Mouse (Mus musculus) limb, embryonic 11.5 days (tissue): Measurements from ENCODE around the gene Iqschfp. TPM values are rescaled to one million over a fixed set of nuclear protein-coding genes. Genes with fewer than 3 reads are reported as not detected.

Experiments used
- ATAC-seq: fragments of 200-750 bp; cut with Nextera tagmentation; 2 replicates; pipeline ENCODE4 v1.8.0; 2017; ENCODE audit warnings: low read depth; ENCODE audit not compliant: insufficient number of reproducible peaks, low FRiP score, low TSS enrichment
- DNase-seq: peaks from one replicate; pipeline ENCODE4 v3.0.0-alpha.2; 2015; ENCODE audit warnings: low spot score
- H3K27ac ChIP-seq: fragments of 300-500 bp; sonication (generic); replicated peaks from 2 replicates; pipeline ENCODE4 v1.5.1; 2014; ENCODE audit warnings: low read depth, mild to moderate bottlenecking, low read length
- H3K27me3 ChIP-seq: fragments of 300-500 bp; sonication (generic); 2 replicates; pipeline ENCODE4 v1.6.1; 2014; ENCODE audit warnings: mild to moderate bottlenecking, low read length, mixed read lengths; ENCODE audit not compliant: control insufficient read depth, insufficient read depth
- H3K36me3 ChIP-seq: fragments of 300-500 bp; sonication (generic); 2 replicates; pipeline ENCODE4 v1.6.1; 2014; ENCODE audit warnings: mild to moderate bottlenecking, low read length, moderate library complexity, mixed read lengths; ENCODE audit not compliant: control insufficient read depth, insufficient read depth
- H3K4me1 ChIP-seq: fragments of 300-500 bp; sonication (generic); 2 replicates; pipeline ENCODE4 v1.6.1; 2014; ENCODE audit warnings: low read length, mixed read lengths; ENCODE audit not compliant: control insufficient read depth, insufficient read depth
- H3K4me2 ChIP-seq: fragments of 300-500 bp; sonication (generic); 2 replicates; pipeline ENCODE4 v1.6.1; 2014; ENCODE audit warnings: low read depth, mild to moderate bottlenecking, moderate library complexity; ENCODE audit not compliant: severe bottlenecking
- H3K4me3 ChIP-seq: fragments of 300-500 bp; sonication (generic); 2 replicates; pipeline ENCODE4 v1.5.1; 2014; ENCODE audit warnings: low read depth, low read length
- H3K9ac ChIP-seq: fragments of 300-500 bp; sonication (generic); 2 replicates; pipeline ENCODE4 v1.6.1; 2014; ENCODE audit warnings: mild to moderate bottlenecking, low read length
- H3K9me3 ChIP-seq: fragments of 300-500 bp; sonication (generic); 2 replicates; pipeline ENCODE4 v1.6.1; 2016; ENCODE audit warnings: low read length; ENCODE audit not compliant: control insufficient read depth
- WGBS: fragments of 180-500 bp; shearing (Covaris S2); extraction: QIAGEN DNeasy Blood & Tissue Kit; methylation state at CpG from one replicate; pipeline ENCODE4 v1.1.7; 2014; 5-methylcytosine and 5-hydroxymethylcytosine counted together
- polyA plus RNA-seq: library from polyadenylated mRNA; unstranded; fragments of >200 nt; fragmentation: Nextera tagmentation; extraction: Ambion mirVana; gene quantifications from 2 replicates; pipeline ENCODE4 v1.2.1, GENCODE M21; 2014

The Iqschfp gene
- polyA plus RNA-seq, 1 experiment from 2014 or later, result 0.56 TPM

- no peak for DNase-seq
- no peaks in the 10 kb centered on the region for H3K36me3 ChIP-seq
- H3K4me1 ChIP-seq, result no peaks in the 10 kb centered on the region
- WGBS, result 78% methylated on average over 5 of the region's 5 CpGs
- no peak overlapping the region for H3K9ac ChIP-seq
- no peaks in the 10 kb centered on the region for H3K27me3 ChIP-seq
- no peak overlapping the region for H3K4me3 ChIP-seq
- H3K4me2 ChIP-seq, result no peak overlapping the region
- H3K9me3 ChIP-seq, result no peaks in the 10 kb centered on the region
- H3K27ac ChIP-seq, result no peak overlapping the region
- no peak for ATAC-seq
Observed at GRCm38 (mm10) chr3:68121338-68121737, 229.3 kb downstream of the Iqschfp start.

- ATAC-seq (no peak), DNase-seq (no peak)
- Histone ChIP-seq H3K4me1 (no peaks in the 10 kb centered on the region), H3K27me3 (no peaks in the 10 kb centered on the region), H3K4me2 (no peak overlapping the region), H3K9ac (no peak overlapping the region), H3K9me3 (no peaks in the 10 kb centered on the region), H3K4me3 (no peak overlapping the region), H3K27ac (no peak overlapping the region), H3K36me3 (no peaks in the 10 kb centered on the region)
- WGBS, result 76% methylated on average over 6 of the region's 6 CpGs
Observed at GRCm38 (mm10) chr3:68126284-68126856, 234.3 kb downstream of the Iqschfp start.

GRCm38 (mm10) chr3:68130386-68130785 lies 238.4 kb downstream of the Iqschfp start:
- DNase-seq (no peak), ATAC-seq (no peak)
- Histone ChIP-seq H3K9me3 (no peaks in the 10 kb centered on the region), H3K36me3 (no peaks in the 10 kb centered on the region), H3K27me3 (no peaks in the 10 kb centered on the region), H3K4me2 (no peak overlapping the region), H3K27ac (no peak overlapping the region), H3K4me3 (no peak overlapping the region), H3K9ac (no peak overlapping the region), H3K4me1 (no peaks in the 10 kb centered on the region)
- WGBS, result 81% methylated on average over 1 of the region's 1 CpGs

- Histone ChIP-seq H3K9ac (no peak overlapping the region), H3K4me2 (no peak overlapping the region), H3K27ac (no peak overlapping the region), H3K4me3 (no peak overlapping the region), H3K9me3 (no peaks in the 10 kb centered on the region), H3K36me3 (no peaks in the 10 kb centered on the region), H3K4me1 (no peaks in the 10 kb centered on the region), H3K27me3 (no peaks in the 10 kb centered on the region)
- ATAC-seq (no peak), DNase-seq (no peak)
- 56% methylated on average over 5 of the region's 5 CpGs for WGBS
Observed at GRCm38 (mm10) chr3:68138833-68139627, 247.0 kb downstream of the Iqschfp start.

- DNase-seq, result no peak
- WGBS, result 87% methylated on average over 8 of the region's 8 CpGs
- Histone ChIP-seq H3K4me2 (no peak overlapping the region), H3K9ac (no peak overlapping the region), H3K4me1 (no peaks in the 10 kb centered on the region), H3K27ac (no peak overlapping the region), H3K9me3 (no peaks in the 10 kb centered on the region), H3K27me3 (0 out of 2 replicates have a peak, but pooled peaks cover 2% of the 10 kb centered on the region), H3K4me3 (no peak overlapping the region), H3K36me3 (no peaks in the 10 kb centered on the region)
- no peak for ATAC-seq
Observed at GRCm38 (mm10) chr3:68150688-68151087, 258.7 kb downstream of the Iqschfp start.

- ATAC-seq, result peak; percentile 39; the same call in 1 of the 2 replicates
- no peaks in the 10 kb centered on the region for H3K27me3 ChIP-seq
- 20% methylated on average over 1 of the region's 1 CpGs for WGBS
Observed at GRCm38 (mm10) chr3:68160175-68160574, 268.1 kb downstream of the Iqschfp start.

GRCm38 (mm10) chr3:68160760-68161159 lies 268.7 kb downstream of the Iqschfp start:
- H3K27me3 ChIP-seq, result no peaks in the 10 kb centered on the region
- no peaks in the 10 kb centered on the region for H3K9me3 ChIP-seq
- no peak overlapping the region for H3K4me2 ChIP-seq
- 79% methylated on average over 3 of the region's 3 CpGs for WGBS
- H3K36me3 ChIP-seq, result no peaks in the 10 kb centered on the region
- H3K9ac ChIP-seq, result no peak overlapping the region
- no peak overlapping the region for H3K27ac ChIP-seq
- H3K4me1 ChIP-seq, result no peaks in the 10 kb centered on the region; the same call in 1 of the 2 replicates
- no peak overlapping the region for H3K4me3 ChIP-seq
- no peak for DNase-seq
- ATAC-seq, result no peak

More at GRCm38 (mm10) chr3:68160175-68160574, 268.1 kb downstream of the Iqschfp start:
- H3K27ac ChIP-seq, result no peak overlapping the region
- DNase-seq, result no peak
- no peaks in the 10 kb centered on the region for H3K36me3 ChIP-seq
- H3K4me2 ChIP-seq, result no peak overlapping the region
- no peak overlapping the region for H3K9ac ChIP-seq
- no peak overlapping the region for H3K4me3 ChIP-seq
- H3K4me1 ChIP-seq, result no peaks in the 10 kb centered on the region; the same call in 1 of the 2 replicates
- H3K9me3 ChIP-seq, result no peaks in the 10 kb centered on the region

- no peak overlapping the region for H3K4me2 ChIP-seq
- H3K4me1 ChIP-seq, result no peaks in the 10 kb centered on the region
- no peak for DNase-seq
- no peaks in the 10 kb centered on the region for H3K36me3 ChIP-seq
- no peaks in the 10 kb centered on the region for H3K27me3 ChIP-seq
- no peak overlapping the region for H3K9ac ChIP-seq
- H3K9me3 ChIP-seq, result no peaks in the 10 kb centered on the region
- H3K27ac ChIP-seq, result no peak overlapping the region
- ATAC-seq, result no peak
- 28% methylated on average over 1 of the region's 1 CpGs for WGBS
- no peak overlapping the region for H3K4me3 ChIP-seq
Observed at GRCm38 (mm10) chr3:68178248-68178647, 286.2 kb downstream of the Iqschfp start.
